Mouse (Mus musculus): ENCODE data around the gene Stx8. TPM values are rescaled to one million over a fixed set of nuclear protein-coding genes. Genes with fewer than 3 reads are reported as not detected.

Gene Stx8
- total RNA-seq, 4 experiments from 2014 or later, result 27.4 to 41.6 (median 32.4) TPM

- no peak for DNase-seq (ENCODE audit: low spot score in 2 of 2)
Observed at GRCm38 (mm10) chr11:68220733-68221132, 254.7 kb downstream of the Stx8 start.

GRCm38 (mm10) chr11:68222209-68222608, 256.2 kb downstream of the Stx8 start:
- no peak for DNase-seq (ENCODE audit: low spot score in 2 of 2)

GRCm38 (mm10) chr11:68223143-68223542, 257.1 kb downstream of the Stx8 start:
- no peak for DNase-seq (ENCODE audit: low spot score in 2 of 2)

- DNase-seq (ENCODE audit: low spot score in 2 of 2), result no peak
Observed at GRCm38 (mm10) chr11:68226654-68227057, 260.7 kb downstream of the Stx8 start.

- no peak for DNase-seq (ENCODE audit: low spot score in 2 of 2)
Observed at GRCm38 (mm10) chr11:68227837-68228236, 261.8 kb downstream of the Stx8 start.

- DNase-seq (ENCODE audit: low spot score in 2 of 2), result no peak
Observed at GRCm38 (mm10) chr11:68228941-68229665, 263.1 kb downstream of the Stx8 start.

GRCm38 (mm10) chr11:68231558-68231957, 265.6 kb downstream of the Stx8 start:
- no peak for DNase-seq (ENCODE audit: low spot score in 2 of 2)

GRCm38 (mm10) chr11:68233469-68233965, 267.5 kb downstream of the Stx8 start:
- DNase-seq (ENCODE audit: low spot score in 2 of 2), result no peak

- no peak for DNase-seq (ENCODE audit: low spot score in 2 of 2)
Observed at GRCm38 (mm10) chr11:68239756-68240155, 273.8 kb downstream of the Stx8 start.

GRCm38 (mm10) chr11:68244254-68244991, 278.4 kb downstream of the Stx8 start:
- DNase-seq (ENCODE audit: low spot score in 2 of 2), result no peak

GRCm38 (mm10) chr11:68244992-68245261, 278.9 kb downstream of the Stx8 start:
- no peak for DNase-seq (ENCODE audit: low spot score in 2 of 2)

- no peak for DNase-seq (ENCODE audit: low spot score in 2 of 2)
Observed at GRCm38 (mm10) chr11:68247897-68248296, 281.9 kb downstream of the Stx8 start.

GRCm38 (mm10) chr11:68250106-68250505, 284.1 kb downstream of the Stx8 start:
- DNase-seq (ENCODE audit: low spot score in 2 of 2), result no peak

GRCm38 (mm10) chr11:68253531-68253930, 287.5 kb downstream of the Stx8 start:
- no peak for DNase-seq (ENCODE audit: low spot score in 2 of 2)

Small RNA genes within 50 kb of the gene (microRNA-seq; reads per million reads assigned to microRNA genes)
- gene Mir6406, result 0 reads per million in 2 experiments

Other genes starting within 250 kb of the Stx8 start
- gene Glp2r, start 195.0 kb upstream of the Stx8 start, total RNA-seq (2022), result 1 to 10 TPM; 1.4 to 2.0 (median 1.8) TPM
- gene Gsg1l2, start 191.6 kb upstream of the Stx8 start, total RNA-seq (2022), result not detected
- gene Dhrs7c, start 168.0 kb upstream of the Stx8 start, total RNA-seq (2022), result not detected
- gene Usp43, start 44.0 kb upstream of the Stx8 start, total RNA-seq (2022), result 1 to 10 TPM; 3.0 to 4.6 (median 3.9) TPM
- gene Cfap52, start 542 bp upstream of the Stx8 start, total RNA-seq (2022), result 1 to 10 TPM; 4.9 to 8.6 (median 5.8) TPM